Mouse (Mus musculus) left cerebral cortex, postnatal 10 days (tissue): Measurements from ENCODE around the gene 2010111I01Rik. TPM values are rescaled to one million over a fixed set of nuclear protein-coding genes. Genes with fewer than 3 reads are reported as not detected.

ENCODE experiments used
- DNase-seq, 2 experiments: peaks; one replicate each; pipeline ENCODE4 v3.0.0; 2021 to 2022; ENCODE audit warnings: low spot score in 2 of 2, mixed read lengths in 1 of 2; ENCODE audit errors: extremely low spot score in 1 of 2
- intact Hi-C: fragments of 180-260 bp; cut with DNase I; formaldehyde crosslinking; loops from one replicate; pipeline ENCODE4 v1.15.1; 2025
- total RNA-seq, 2 experiments: library from RNA; stranded (reverse); gene quantifications; 2 replicates each; pipeline ENCODE4 v1.2.3; 2021

Gene 2010111I01Rik
- total RNA-seq, 2 experiments from 2014 or later, result 62.1 to 69.1 TPM

GRCm38 (mm10) chr13:63256146-63256545 lies 291.5 kb downstream of the 2010111I01Rik start:
- intact Hi-C loops, result loop anchor here (5.0 kb wide), 1 partner anchor 209 kb away; no protein-coding TSS in a partner anchor
- DNase-seq, result no peak

GRCm38 (mm10) chr13:63256807-63257206 lies 292.1 kb downstream of the 2010111I01Rik start:
- intact Hi-C loops, result loop anchor here (5.0 kb wide), 1 partner anchor 210 kb away; no protein-coding TSS in a partner anchor
- DNase-seq, result no peak

GRCm38 (mm10) chr13:63258167-63258582 lies 293.5 kb downstream of the 2010111I01Rik start:
- intact Hi-C loops, result loop anchor here (5.0 kb wide), 1 partner anchor 211 kb away; no protein-coding TSS in a partner anchor

DNA sequence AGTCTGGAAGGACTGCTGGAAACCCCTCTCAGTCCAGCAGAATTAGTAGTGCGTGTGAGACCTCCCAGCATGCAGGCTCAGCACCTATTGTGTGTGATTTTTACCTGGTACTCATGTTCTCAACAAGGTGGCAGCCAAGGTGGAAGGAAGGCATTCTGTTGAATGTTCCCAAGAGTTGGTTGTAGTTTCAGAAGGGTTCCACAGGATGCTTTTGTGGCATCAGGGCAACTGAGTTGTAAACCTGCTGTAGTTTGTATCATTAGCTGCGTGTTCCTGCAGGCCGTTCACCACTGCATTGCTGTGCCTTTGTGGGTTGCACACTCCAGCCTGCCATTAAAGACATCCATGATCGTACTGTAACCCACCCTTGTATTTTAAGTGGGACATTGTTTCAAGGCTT lies 294.0 kb downstream of the 2010111I01Rik start:
- DNase-seq, result no peak
- intact Hi-C loops, result loop anchor here (5.0 kb wide), 1 partner anchor 211 kb away; no protein-coding TSS in a partner anchor

More at GRCm38 (mm10) chr13:63258167-63258582, 293.5 kb downstream of the 2010111I01Rik start:
- DNase-seq, result no peak

DNA sequence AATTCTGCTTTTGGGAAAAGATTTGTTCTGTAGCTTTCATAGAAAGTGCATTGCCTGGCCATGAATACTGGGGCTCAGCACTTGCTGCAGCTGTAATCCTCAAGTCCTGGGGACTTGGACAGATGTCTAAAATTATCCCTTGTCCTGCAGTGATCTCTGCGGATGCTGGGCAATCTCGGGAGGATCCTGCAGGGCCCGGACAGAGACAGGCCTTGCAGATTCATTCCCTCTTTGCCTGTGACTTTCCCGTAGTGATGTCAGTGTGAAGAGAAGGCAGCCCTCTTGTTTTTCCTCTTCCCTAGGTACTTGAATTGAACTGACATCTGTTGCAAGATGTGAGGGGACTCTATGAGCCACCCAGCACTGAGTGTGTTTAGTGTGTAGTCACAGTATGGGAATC lies 295.4 kb downstream of the 2010111I01Rik start:
- DNase-seq, result no peak
- intact Hi-C loops, result no loop called here

DNA sequence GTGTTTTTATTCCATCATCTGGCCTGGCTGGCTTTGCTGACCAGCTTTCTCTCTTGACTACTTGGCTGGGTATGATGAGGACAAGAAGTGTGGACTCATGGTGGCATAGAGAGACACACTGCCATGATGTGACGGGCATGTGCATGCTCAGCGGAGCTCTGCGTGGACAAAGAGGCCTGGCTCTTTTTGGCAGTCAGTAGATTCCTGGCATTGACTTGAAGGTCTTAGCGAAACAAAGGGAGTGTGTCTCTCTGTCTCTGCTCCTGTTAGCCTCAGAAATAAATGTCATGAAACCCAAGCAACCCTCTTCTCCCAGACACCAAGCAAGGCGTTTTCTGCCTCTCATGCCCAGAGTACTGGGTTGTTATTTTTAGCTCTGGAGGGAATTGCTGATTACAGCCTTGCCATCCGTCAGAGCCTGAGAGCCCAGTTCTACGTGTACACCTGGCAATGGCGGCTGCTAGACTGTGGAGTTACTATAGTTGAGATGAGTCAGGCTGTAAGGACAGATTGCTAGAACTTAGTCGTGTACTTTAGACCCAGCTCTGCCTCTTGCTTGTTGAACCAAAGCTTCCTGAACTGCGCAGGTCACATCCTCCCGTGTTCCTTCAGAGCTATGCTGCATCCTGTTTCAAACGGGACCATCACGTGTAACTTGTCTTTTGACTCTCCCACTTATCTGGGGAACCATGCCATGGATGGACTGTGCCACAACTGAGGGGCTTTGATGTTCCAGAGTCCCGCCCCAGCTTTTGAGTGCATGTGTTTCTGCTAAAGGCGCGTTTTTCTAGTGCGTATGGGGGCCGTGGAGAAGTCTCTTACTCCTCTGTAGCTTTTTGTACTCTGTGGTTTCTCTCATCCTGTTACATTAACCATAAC lies 296.3 kb downstream of the 2010111I01Rik start:
- intact Hi-C loops, result no loop called here
- DNase-seq, result no peak

DNA sequence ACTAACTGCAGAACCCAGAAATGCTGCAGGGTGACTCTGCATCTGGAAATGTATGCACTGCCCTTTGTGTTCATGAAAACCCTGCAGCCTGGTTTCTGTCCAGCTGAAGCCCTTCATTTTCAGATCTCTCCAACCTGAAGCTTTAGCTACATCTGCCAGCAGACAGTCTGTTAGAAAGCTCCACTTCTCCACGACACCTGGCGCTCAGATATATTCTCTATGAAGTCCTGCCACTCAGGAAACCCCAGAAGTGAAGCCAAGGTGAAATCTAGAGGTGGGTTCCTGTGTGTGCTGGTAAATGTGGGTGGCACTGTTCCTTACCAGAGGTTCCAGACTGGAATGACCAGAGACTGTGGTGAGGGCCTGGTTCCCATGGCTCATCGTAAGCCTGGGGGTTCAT lies 297.0 kb downstream of the 2010111I01Rik start:
- no peak for DNase-seq
- intact Hi-C loops, result no loop called here

DNA sequence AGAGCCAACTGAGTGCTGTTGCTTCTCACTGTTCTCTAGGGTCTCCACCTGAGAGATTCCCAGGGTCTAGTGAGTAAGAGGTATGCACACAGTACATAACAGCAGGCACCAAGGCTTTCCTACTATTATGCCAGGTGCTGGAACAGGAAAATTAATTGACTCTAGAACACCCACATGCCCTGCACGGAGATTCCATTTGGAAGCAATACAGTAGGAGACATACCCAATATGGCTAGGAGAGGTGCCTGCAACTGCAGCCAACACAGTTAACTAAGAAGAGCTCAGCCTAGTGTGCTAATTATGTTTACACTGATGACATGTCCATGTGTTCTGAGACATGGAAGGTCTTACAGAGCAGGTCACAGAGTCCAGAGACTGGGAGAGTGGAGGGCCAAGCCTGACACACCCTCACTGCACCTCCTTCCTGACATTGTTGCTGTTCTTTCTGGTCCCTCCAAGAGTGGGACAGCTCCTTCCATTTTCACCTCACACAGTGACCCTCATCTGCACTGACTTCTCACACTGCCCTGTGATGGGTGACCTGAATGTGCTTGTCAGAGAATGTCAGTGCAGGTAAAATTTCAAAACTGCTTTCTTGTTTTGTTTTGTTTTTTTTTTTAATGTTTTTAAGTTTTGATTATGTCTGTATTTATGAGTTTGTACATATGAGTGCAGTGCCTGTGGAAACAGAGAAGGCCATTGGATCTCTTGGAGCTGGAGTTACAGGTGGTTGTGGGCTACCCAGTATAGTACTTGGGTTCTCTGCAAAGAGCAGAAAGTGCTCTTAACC lies 297.7 kb downstream of the 2010111I01Rik start:
- intact Hi-C loops, result no loop called here
- no peak for DNase-seq

DNA sequence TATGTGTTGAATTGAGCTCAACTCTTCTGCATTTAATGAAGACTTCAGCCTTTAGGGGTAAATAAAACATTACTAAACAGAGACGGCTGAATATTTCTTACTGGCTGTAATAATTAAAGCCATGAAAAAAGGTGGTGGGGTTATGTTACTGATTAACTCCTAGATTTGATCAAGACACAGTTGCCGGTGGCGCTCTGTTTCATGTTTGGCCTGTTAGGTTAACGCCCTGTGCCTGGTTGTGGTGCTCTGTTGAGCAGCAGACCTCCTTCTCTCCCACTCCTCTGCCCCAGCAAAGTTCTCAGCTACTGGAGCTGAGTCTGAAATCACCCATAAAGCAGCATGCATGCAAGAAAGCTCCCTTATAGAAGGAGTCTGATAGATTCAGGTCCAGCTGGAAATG lies 303.7 kb downstream of the 2010111I01Rik start:
- DNase-seq, result no peak
- intact Hi-C loops, result no loop called here

- intact Hi-C loops, result no loop called here
- no peak for DNase-seq
Observed at GRCm38 (mm10) chr13:63268776-63269175, 304.1 kb downstream of the 2010111I01Rik start.

DNA sequence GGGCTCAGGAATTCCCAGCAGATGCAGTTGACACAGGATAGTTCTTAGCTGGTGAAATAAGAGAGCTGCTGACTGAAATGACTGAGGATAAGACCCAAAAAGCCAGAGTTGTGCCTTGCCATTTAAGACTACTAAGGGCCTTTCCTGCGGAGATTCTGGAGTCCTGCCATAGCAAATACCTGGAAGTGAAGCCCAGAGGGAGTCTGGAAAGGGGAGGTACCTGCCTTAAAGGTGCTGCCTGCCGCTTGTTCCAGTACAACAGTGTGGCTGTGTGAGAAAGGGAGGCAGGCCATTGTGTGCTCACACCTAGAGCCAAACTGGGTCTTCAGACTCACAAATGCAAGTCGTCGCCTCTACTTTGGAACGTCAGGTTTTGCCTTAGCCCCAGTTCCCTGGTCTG lies 305.5 kb downstream of the 2010111I01Rik start:
- DNase-seq, result no peak
- intact Hi-C loops, result no loop called here

DNA sequence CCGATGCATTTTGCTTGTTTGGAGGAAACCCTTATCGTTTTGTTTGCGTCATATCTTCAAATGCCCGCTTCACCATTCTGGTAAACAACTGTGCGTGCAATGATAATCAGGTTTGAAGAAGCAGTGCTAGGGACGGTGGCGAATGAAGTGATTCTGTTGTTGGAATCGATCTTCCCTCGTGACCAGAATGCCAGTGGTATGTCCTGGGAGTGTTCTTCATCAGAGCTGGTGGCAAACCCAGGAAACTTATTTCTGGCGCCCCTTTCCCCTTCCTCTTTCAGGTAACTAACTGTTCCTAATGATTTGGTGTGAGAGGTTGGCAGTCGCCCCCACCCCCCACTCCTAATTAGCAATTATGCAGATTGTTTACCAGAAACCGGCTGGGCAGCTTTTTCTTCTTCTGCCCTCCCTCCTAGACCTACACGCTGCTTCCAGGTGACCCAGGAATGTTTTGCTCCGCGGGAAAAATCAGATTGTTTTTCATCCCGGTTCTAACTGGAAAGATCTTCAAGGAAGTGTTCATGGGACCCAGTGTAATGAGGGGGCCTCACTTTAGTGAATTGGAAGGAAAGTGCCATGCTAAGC lies 307.4 kb downstream of the 2010111I01Rik start:
- intact Hi-C loops, result no loop called here
- no peak for DNase-seq

GRCm38 (mm10) chr13:63272602-63273229 lies 308.0 kb downstream of the 2010111I01Rik start:
- intact Hi-C loops, result no loop called here
- DNase-seq, result peak in 1 of 2 experiments; percentile 65

DNA sequence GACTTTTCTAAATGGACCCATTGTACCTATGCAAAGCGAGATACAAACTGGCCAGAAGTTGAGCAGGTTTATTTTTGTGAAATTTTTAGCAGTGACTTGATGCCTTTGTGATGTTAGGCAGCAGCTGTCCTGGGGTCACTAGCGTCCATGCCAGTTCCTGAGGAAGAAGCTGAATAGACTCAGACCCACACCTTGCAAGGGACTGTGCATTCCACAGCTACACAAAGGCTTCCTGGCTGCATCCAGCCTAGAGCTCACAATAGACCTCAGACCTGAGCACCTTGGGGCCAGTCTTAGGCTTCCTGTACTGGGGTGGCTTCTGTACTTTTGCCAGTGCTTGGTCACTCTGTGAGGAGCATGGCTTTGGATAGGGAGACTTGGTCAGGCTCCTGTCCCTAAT lies 309.2 kb downstream of the 2010111I01Rik start:
- no peak for DNase-seq
- intact Hi-C loops, result no loop called here

DNA sequence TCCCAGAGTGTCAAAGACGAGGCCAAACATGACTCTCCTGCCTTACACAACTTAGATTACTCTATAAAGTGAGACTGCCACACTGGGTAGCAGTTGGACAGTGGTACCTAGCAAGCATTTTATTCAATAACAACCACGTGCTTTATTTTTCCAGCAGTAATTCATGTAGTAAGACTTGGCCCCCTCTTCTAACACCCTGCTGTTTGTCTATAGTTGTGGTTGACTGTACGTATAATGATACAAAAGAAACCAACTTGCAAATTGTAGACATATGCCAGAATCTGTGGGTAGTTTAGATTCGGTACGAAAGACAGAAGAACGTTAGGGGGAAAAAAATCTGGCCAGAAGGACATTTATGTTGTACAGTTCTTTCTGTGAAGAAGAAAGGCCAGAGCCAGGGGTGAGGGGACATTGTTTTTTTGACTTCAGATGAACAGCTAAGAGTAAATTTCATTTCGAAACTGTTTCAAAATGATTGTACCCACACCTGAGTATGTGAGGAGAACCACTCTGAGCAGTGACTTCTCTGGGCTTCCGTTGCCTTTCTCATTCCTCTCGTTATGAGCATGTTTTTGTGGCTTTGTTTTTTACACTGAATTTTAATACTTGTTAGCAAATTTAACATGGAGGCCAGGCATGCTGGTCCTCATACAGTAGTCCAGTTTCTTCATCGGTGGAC lies 309.9 kb downstream of the 2010111I01Rik start:
- no peak for DNase-seq
- intact Hi-C loops, result no loop called here

DNA sequence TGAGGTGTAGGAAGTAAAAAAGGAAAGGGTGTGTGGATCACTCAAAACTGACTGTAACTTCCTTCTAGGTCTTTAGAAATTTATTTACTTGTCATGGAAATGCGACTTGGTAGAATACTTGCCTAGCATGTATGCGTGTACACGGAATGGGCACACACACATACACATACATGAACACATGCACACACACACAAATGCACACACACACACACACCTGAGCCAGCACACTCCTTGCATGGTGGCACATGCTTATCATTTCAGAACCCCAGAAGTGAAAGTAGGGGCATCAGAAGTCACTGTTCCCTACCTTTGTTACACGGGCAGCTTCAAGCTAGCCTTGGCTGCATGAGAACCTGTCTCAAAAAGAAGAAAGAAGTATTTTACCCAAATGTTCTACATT lies 311.7 kb downstream of the 2010111I01Rik start:
- DNase-seq, result no peak
- intact Hi-C loops, result no loop called here

- DNase-seq, result no peak
- intact Hi-C loops, result no loop called here
Observed at GRCm38 (mm10) chr13:63277316-63277715, 312.6 kb downstream of the 2010111I01Rik start.

DNA sequence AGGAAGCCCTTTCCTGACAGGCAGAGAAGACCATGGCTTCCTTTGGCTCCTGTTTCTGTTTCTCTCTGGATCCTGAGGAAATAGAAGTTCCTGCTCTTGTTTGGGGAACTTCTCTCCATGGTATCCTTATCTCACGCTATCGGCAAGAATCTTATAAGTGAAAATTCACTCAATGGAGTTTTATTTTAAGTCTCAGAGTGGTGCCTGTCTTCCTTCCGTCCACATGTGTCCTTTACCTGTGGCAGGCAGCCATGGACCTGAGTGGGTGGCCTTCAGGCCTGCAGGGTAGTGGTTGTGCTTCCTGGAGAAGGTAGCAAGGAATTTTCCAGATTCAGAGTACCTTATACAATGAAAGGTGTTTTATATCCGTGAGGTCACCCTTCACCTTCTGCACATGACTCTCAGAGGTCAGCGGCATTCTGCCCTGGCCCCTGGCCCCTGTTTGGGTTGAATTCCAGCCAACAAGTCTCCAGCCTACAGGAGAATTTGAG lies 313.5 kb downstream of the 2010111I01Rik start:
- no peak for DNase-seq
- intact Hi-C loops, result no loop called here
